Mouse (Mus musculus) MEL (cell line): ENCODE measurements around the gene Dync1li2. TPM values are rescaled to one million over a fixed set of nuclear protein-coding genes. Genes with fewer than 3 reads are reported as not detected.

Experiments
- DNase-seq: peaks from one replicate; pipeline ENCODE4 v3.0.0; 2011; ENCODE audit warnings: low read depth, low spot score
- H3K27ac ChIP-seq: 2 replicates; pipeline ENCODE4 v1.5.1; 2012; ENCODE audit warnings: low read depth, mild to moderate bottlenecking, control low read depth, low read length, moderate library complexity; ENCODE audit not compliant: control insufficient read depth
- H3K27me3 ChIP-seq, 2 experiments: fragments of 150-350 bp in 1 of 2; sonication (generic) in 1 of 2; 2 replicates each; pipeline ENCODE4 v1.6.1; 2012; ENCODE audit warnings: low read length in 2 of 2, mild to moderate bottlenecking in 2 of 2, improper control_type of control experiment in 1 of 2, moderate library complexity in 1 of 2; ENCODE audit not compliant: insufficient read depth in 2 of 2, control insufficient read depth in 1 of 2
- H3K36me3 ChIP-seq, 2 experiments: 2 replicates each; pipeline ENCODE4 v1.6.1; 2012 to 2014; ENCODE audit warnings: low read length in 2 of 2, improper control_type of control experiment in 1 of 2, inconsistent platforms in 1 of 2, mild to moderate bottlenecking in 1 of 2; ENCODE audit not compliant: insufficient read depth in 2 of 2, control insufficient read depth in 1 of 2
- H3K4me1 ChIP-seq, 2 experiments: fragments of 150-350 bp in 1 of 2; sonication (generic) in 1 of 2; 2 replicates each; pipeline ENCODE4 v1.6.1; 2012; ENCODE audit warnings: low read length in 2 of 2, improper control_type of control experiment in 1 of 2, mild to moderate bottlenecking in 1 of 2; ENCODE audit not compliant: insufficient read depth in 2 of 2, control insufficient read depth in 1 of 2
- H3K4me3 ChIP-seq, 2 experiments: fragments of 150-350 bp in 1 of 2; sonication (generic) in 1 of 2; 2 replicates each; pipeline ENCODE4 v1.5.1; 2012; ENCODE audit warnings: low read depth in 2 of 2, low read length in 2 of 2, mild to moderate bottlenecking in 2 of 2, moderate library complexity in 2 of 2, control low read depth in 1 of 2, improper control_type of control experiment in 1 of 2; ENCODE audit not compliant: control insufficient read depth in 1 of 2, insufficient read depth in 1 of 2
- H3K79me2 ChIP-seq: 2 replicates; pipeline ENCODE4 v1.6.1; 2012; ENCODE audit warnings: mild to moderate bottlenecking, low read length, moderate library complexity; ENCODE audit not compliant: control insufficient read depth, poor library complexity, insufficient read depth
- H3K9ac ChIP-seq: 2 replicates; pipeline ENCODE4 v1.6.1; 2012; ENCODE audit warnings: low read depth, mild to moderate bottlenecking, control low read depth, low read length, moderate library complexity; ENCODE audit not compliant: control insufficient read depth, poor library complexity, severe bottlenecking
- H3K9me3 ChIP-seq: fragments of 150-350 bp; sonication (generic); replicated peaks from 2 replicates; pipeline ENCODE4 v1.6.1; 2012; ENCODE audit warnings: mild to moderate bottlenecking, low read length, improper control_type of control experiment, moderate library complexity; ENCODE audit not compliant: insufficient read depth
- BHLHE40 ChIP-seq: IDR thresholded peaks from 2 replicates; pipeline ENCODE4 v1.6.1; 2012; ENCODE audit warnings: low read depth, mild to moderate bottlenecking, inconsistent platforms, low read length, improper control_type of control experiment, borderline replicate concordance
- CTCF ChIP-seq, 3 experiments: IDR thresholded peaks in 2 of 3; conservative IDR thresholded peaks in 1 of 3; 2 replicates each; pipeline ENCODE4 v1.5.1; 2011 to 2012; ENCODE audit warnings: low read length in 3 of 3, low read depth in 2 of 3, mild to moderate bottlenecking in 2 of 3, improper control_type of control experiment in 1 of 3, inconsistent platforms in 1 of 3, mixed read lengths in 1 of 3, moderate library complexity in 1 of 3; ENCODE audit not compliant: control insufficient read depth in 1 of 3, insufficient read depth in 1 of 3, poor library complexity in 1 of 3, severe bottlenecking in 1 of 3
- E2F4 ChIP-seq: IDR thresholded peaks from 2 replicates; pipeline ENCODE4 v1.6.1; 2011; ENCODE audit warnings: low read depth, low read length, improper control_type of control experiment, borderline replicate concordance
- EP300 ChIP-seq, 2 experiments: IDR thresholded peaks; 2 replicates each; pipeline ENCODE4 v1.6.1; 2011; ENCODE audit warnings: improper control_type of control experiment in 2 of 2, low read length in 2 of 2, low read depth in 1 of 2, mild to moderate bottlenecking in 1 of 2
- ETS1 ChIP-seq: IDR thresholded peaks from 2 replicates; pipeline ENCODE4 v1.6.1; 2012; ENCODE audit warnings: low read depth, mild to moderate bottlenecking, inconsistent platforms, low read length, improper control_type of control experiment, moderate library complexity
- GABPA ChIP-seq: IDR thresholded peaks from 2 replicates; pipeline ENCODE4 v1.6.1; 2012; ENCODE audit warnings: low read depth, mild to moderate bottlenecking, inconsistent platforms, low read length, improper control_type of control experiment, moderate library complexity
- GATA1 ChIP-seq: IDR thresholded peaks from 2 replicates; pipeline ENCODE4 v1.6.1; 2011; ENCODE audit warnings: low read depth, low read length, improper control_type of control experiment
- MYC ChIP-seq: IDR thresholded peaks from 2 replicates; pipeline ENCODE4 v1.6.1; 2011; ENCODE audit warnings: low read depth, mild to moderate bottlenecking, low read length, improper control_type of control experiment, moderate library complexity
- NELFE ChIP-seq: IDR thresholded peaks from 2 replicates; pipeline ENCODE4 v1.6.1; 2011; ENCODE audit warnings: low read depth, low read length, improper control_type of control experiment
- NRF1 ChIP-seq: IDR thresholded peaks from 2 replicates; pipeline ENCODE4 v1.6.1; 2014; ENCODE audit warnings: low read depth, mild to moderate bottlenecking, inconsistent platforms, low read length, improper control_type of control experiment, moderate library complexity; ENCODE audit not compliant: poor library complexity, insufficient read depth, severe bottlenecking
- POLR2AphosphoS2 ChIP-seq: IDR thresholded peaks from 2 replicates; pipeline ENCODE4 v1.6.1; 2011; ENCODE audit warnings: low read length, improper control_type of control experiment
- POLR2AphosphoS5 ChIP-seq: IDR thresholded peaks from 2 replicates; pipeline ENCODE4 v1.6.1; 2012; ENCODE audit warnings: low read depth, borderline replicate concordance, mild to moderate bottlenecking, inconsistent platforms, low read length, moderate library complexity, mixed read lengths
- RAD21 ChIP-seq: IDR thresholded peaks from 2 replicates; pipeline ENCODE4 v1.6.1; 2011; ENCODE audit warnings: mild to moderate bottlenecking, low read depth, low read length, improper control_type of control experiment
- SIN3A ChIP-seq: IDR thresholded peaks from 2 replicates; pipeline ENCODE4 v1.6.1; 2012; ENCODE audit warnings: low read length, improper control_type of control experiment, inconsistent platforms
- TAL1 ChIP-seq: IDR thresholded peaks from 2 replicates; pipeline ENCODE4 v1.6.1; 2012; ENCODE audit warnings: mild to moderate bottlenecking, inconsistent platforms, low read length, moderate library complexity, mixed read lengths
- USF1 ChIP-seq: IDR thresholded peaks from 2 replicates; pipeline ENCODE4 v1.6.1; 2014; ENCODE audit warnings: low read depth, mild to moderate bottlenecking, inconsistent platforms, low read length, improper control_type of control experiment, moderate library complexity
- USF2 ChIP-seq, 2 experiments: IDR thresholded peaks; 2 replicates each; pipeline ENCODE4 v1.6.1; 2011 to 2012; ENCODE audit warnings: improper control_type of control experiment in 2 of 2, low read length in 2 of 2, borderline replicate concordance in 1 of 2, inconsistent platforms in 1 of 2, low read depth in 1 of 2, mild to moderate bottlenecking in 1 of 2; ENCODE audit not compliant: insufficient read depth in 1 of 2
- ZMIZ1 ChIP-seq: IDR thresholded peaks from 2 replicates; pipeline ENCODE4 v1.6.1; 2012; ENCODE audit warnings: low read depth, mild to moderate bottlenecking, inconsistent platforms, low read length, improper control_type of control experiment, moderate library complexity
- ZNF384 ChIP-seq: IDR thresholded peaks from 2 replicates; pipeline ENCODE4 v1.6.1; 2012; ENCODE audit warnings: low read depth, mild to moderate bottlenecking, inconsistent platforms, low read length, improper control_type of control experiment
- polyA plus RNA-seq, 2 experiments: library from polyadenylated mRNA; stranded (reverse) in 1 of 2; unstranded in 1 of 2; fragments of >175 nt in 1 of 2; fragments of >200 nt in 1 of 2; gene quantifications; 2 replicates each; pipeline versions ENCODE4 v1.2.1 to v1.2.4; 2012; ENCODE audit warnings: low replicate concordance in 2 of 2, low read depth in 1 of 2; ENCODE audit not compliant: insufficient read length in 2 of 2, insufficient read depth in 1 of 2, missing spikeins in 1 of 2
- total RNA-seq: library from RNA; depleted of rRNA; stranded (reverse); fragments of 300-350 nt; gene quantifications from 2 replicates; pipeline ENCODE4 v1.2.3, GENCODE M21; 2012

The Dync1li2 gene
- total and polyA plus RNA-seq, 3 experiments: 22.4 to 23.8 TPM; not detected in 1

DNA sequence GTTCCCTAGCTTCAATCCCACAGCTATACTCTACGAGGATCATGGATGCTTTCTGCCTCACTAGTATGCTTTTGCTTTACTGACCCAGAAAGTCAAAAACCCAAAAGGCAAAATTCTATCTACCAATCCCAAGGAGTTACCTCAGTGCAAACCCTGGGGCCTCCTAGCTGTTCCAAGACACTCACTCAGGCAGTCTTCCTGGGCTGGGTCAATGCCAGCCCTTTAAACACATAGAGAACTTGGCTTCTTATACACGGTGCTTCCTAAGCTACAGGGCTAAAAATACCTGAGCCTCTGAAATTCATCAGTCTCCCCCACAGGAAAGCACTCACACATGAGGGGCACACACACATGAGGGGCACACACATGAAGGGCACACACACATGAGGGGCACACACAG, 59.6 kb downstream of the Dync1li2 start:
- no peak for TF ChIP-seq POLR2AphosphoS2
- no peak for TF ChIP-seq EP300 (IDR thresholded peaks at IDR 0.05; ENCODE audit: low read depth in 1 of 2, low read length in 2 of 2)
- Histone ChIP-seq H3K9ac (no peak overlapping the region), H3K4me3 (no peak overlapping the region), H3K27me3 (no peaks in the 10 kb centered on the region), H3K9me3 (no peaks in the 10 kb centered on the region), H3K79me2 (peaks cover 12% of the 10 kb centered on the region; the same call in 1 of the 2 replicates), H3K27ac (no peak overlapping the region), H3K4me1 (peaks cover 4% of the 10 kb centered on the region in 2 experiments; a peak in 3 of 4 replicates), H3K36me3 (no peaks in the 10 kb centered on the region; a peak in 2 of 4 replicates)
- DNase-seq: no peak

DNA sequence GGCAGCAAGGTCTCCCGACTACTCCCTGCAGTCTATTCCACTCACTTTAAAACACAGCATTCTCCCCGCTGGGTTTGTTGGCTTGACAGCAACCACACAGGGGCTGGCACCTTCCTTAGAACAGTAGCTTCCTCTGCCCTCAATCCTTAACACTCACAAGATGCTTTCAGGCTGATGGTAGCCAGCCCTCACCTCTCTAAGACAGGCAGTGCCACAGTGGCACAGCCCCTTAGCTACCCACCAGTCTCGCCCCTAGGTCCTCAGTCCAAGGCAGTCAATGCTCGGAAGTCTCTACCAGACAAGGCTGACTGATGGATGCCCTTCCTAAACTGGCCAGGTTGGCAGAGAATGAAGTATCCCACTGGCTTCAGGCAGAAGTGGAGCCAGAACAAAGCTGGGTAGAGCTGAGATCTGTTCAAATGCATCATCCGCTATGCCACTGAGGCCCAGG, 61.9 kb downstream of the Dync1li2 start:
- Histone ChIP-seq H3K9me3 (no peaks in the 10 kb centered on the region), H3K27ac (no peak overlapping the region), H3K79me2 (peaks cover 5% of the 10 kb centered on the region; the same call in 1 of the 2 replicates), H3K4me1 (no peaks in the 10 kb centered on the region), H3K9ac (no peak overlapping the region), H3K4me3 (no peak overlapping the region), H3K27me3 (no peaks in the 10 kb centered on the region), H3K36me3 (no peaks in the 10 kb centered on the region)
- no peak for DNase-seq
- TF ChIP-seq USF1 (no peak), ZNF384 (no peak), GATA1 (no peak), E2F4 (no peak), BHLHE40 (no peak), POLR2AphosphoS2 (no peak), SIN3A (no peak), POLR2AphosphoS5 (no peak), TAL1 (no peak), MYC (no peak), RAD21 (no peak), CTCF (IDR thresholded peaks at IDR 0.05 in 2 of 3, conservative IDR thresholded peaks at IDR 0.05 in 1 of 3; ENCODE audit: control insufficient read depth in 1 of 3, insufficient read depth in 1 of 3, low read depth in 2 of 3, low read length in 3 of 3, poor library complexity in 1 of 3, severe bottlenecking in 1 of 3) (no peak), ETS1 (no peak), GABPA (no peak), NELFE (no peak), ZMIZ1 (no peak), USF2 (IDR thresholded peaks at IDR 0.05; ENCODE audit: borderline replicate concordance in 1 of 2, insufficient read depth in 1 of 2, low read depth in 1 of 2, low read length in 2 of 2) (no peak), NRF1 (no peak)
